Mouse (Mus musculus) brown adipose tissue, adult 24 weeks (tissue): Measurements from ENCODE around the gene Olfr215. TPM values are rescaled to one million over a fixed set of nuclear protein-coding genes. Genes with fewer than 3 reads are reported as not detected.

Source experiments
- H3K27ac ChIP-seq: fragments of 200-500 bp; replicated peaks from 2 replicates; pipeline ENCODE4 v1.5.1; 2012; ENCODE audit warnings: low read depth, mild to moderate bottlenecking, low read length
- H3K4me1 ChIP-seq: fragments of 200-500 bp; 2 replicates; pipeline ENCODE4 v1.6.1; 2012; ENCODE audit warnings: low read length, mixed read lengths; ENCODE audit not compliant: control insufficient read depth, insufficient read depth, insufficient read length
- H3K4me3 ChIP-seq: fragments of 200-500 bp; 2 replicates; pipeline ENCODE4 v1.5.1; 2012; ENCODE audit warnings: low read depth, mild to moderate bottlenecking, low read length, moderate library complexity; ENCODE audit not compliant: insufficient read depth
- polyA plus RNA-seq: library from polyadenylated mRNA; stranded (reverse); fragments of >200 nt; gene quantifications from 2 replicates; pipeline ENCODE4 v1.2.4, GENCODE M21; 2012; ENCODE audit not compliant: missing spikeins, insufficient read depth, insufficient read length

The Olfr215 gene
- polyA plus RNA-seq, 1 experiment, result not detected

- Histone ChIP-seq H3K4me3 (no peak overlapping the region), H3K4me1 (no peaks in the 10 kb centered on the region), H3K27ac (no peak overlapping the region)
Observed at GRCm38 (mm10) chr6:116542500-116542899, 41.5 kb downstream of the Olfr215 start.

DNA sequence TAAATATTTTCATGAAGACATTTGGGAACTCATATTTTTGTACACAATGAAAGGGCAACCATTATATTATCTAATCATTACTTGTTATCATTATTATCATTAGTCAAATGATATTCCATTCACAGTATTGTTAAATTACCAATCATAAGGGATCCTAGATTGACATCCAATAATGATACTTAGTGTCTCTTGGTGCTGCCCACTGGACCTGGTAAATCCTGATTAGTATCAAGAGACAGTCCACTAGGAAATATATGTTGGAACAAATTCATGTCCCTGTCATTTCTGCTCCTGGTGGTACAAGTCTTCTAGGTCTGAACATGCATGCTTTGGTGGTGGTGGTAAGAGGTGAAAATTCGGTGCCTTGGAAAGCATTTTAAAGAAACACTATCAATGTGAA, 45.8 kb downstream of the Olfr215 start, which contains the start of gene Olfr213:
Gene Olfr213, plus strand, starts transcription at position 301 of the 400 bp plus-strand sequence.
- no peaks in the 10 kb centered on the region for H3K4me1 ChIP-seq
- H3K27ac ChIP-seq, result no peak within 1 kb of the TSS
- no peak within 1 kb of the TSS for H3K4me3 ChIP-seq

Other genes with a start within 250 kb of the Olfr215 start
- gene March8, start 246.2 kb downstream of the Olfr215 start, polyA plus RNA-seq, result 22.2 and 33.3 TPM in 2 replicates
- gene Alox5, start 123.0 kb downstream of the Olfr215 start, polyA plus RNA-seq, result 1.3 and 2.8 TPM in 2 replicates
- not detected in 2 replicates for gene Olfr211, start 95.1 kb downstream of the Olfr215 start, polyA plus RNA-seq
- not detected in 2 replicates for gene Olfr212, start 77.7 kb downstream of the Olfr215 start, polyA plus RNA-seq
- gene Olfr213, start 45.7 kb downstream of the Olfr215 start, polyA plus RNA-seq, result not detected in 2 replicates
- not detected in 2 replicates for gene Gm5580, start 33.1 kb downstream of the Olfr215 start, polyA plus RNA-seq
- gene Olfr214, start 30.0 kb downstream of the Olfr215 start, polyA plus RNA-seq, result not detected in 2 replicates
- gene Zfp422, start 44.8 kb upstream of the Olfr215 start, polyA plus RNA-seq, result 10.3 and 10.9 TPM in 2 replicates
- 39.6 and 45.2 TPM in 2 replicates for gene Depp1, start 66.4 kb upstream of the Olfr215 start, polyA plus RNA-seq
- 3.6 and 4.2 TPM in 2 replicates for gene Rassf4, start 89.8 kb upstream of the Olfr215 start, polyA plus RNA-seq
- not detected in 2 replicates for gene Tmem72, start 132.7 kb upstream of the Olfr215 start, polyA plus RNA-seq